Mouse (Mus musculus) C2C12 (cell line): ENCODE measurements around the gene Gm20388.

ENCODE experiments used
- CTCF ChIP-seq: IDR thresholded peaks from one replicate; pipeline ENCODE4 v1.5.1; 2011; ENCODE audit not compliant: control insufficient read depth, insufficient read depth, insufficient read length
- MAX ChIP-seq: IDR thresholded peaks from one replicate; pipeline ENCODE4 v1.6.1; 2011; ENCODE audit warnings: mild to moderate bottlenecking, control low read depth
- MYOG ChIP-seq: IDR thresholded peaks from one replicate; pipeline ENCODE4 v1.6.1; 2011; ENCODE audit not compliant: control insufficient read depth, insufficient read length; ENCODE audit errors: extremely low read depth

DNA sequence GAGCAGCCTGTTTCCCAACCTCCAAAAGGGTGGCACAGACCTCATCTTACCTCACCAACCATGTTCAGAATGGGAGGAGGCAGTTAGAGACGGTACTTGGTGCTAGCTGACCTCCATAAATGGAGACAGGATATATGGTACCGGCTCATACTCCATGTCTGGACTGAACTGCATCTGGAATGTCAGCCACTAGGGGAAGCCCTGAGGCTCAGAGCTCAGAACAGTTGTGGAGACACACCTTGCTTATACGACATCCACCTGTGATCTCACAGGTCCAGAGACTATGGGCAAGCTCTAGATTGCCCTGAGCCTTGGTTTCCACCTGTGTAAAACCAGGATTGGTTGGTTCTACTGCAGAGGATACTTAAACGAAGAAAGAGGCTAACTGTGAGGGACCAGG, 2164.3 kb downstream of the Gm20388 start:
- no peak for TF ChIP-seq MAX
- no peak for TF ChIP-seq CTCF
- TF ChIP-seq MYOG = no peak
